Mouse (Mus musculus): ENCODE measurements around the gene Ank3.

GRCm38 (mm10) chr10:69617537-69618112 is 219.1 kb downstream of the Ank3 start:
- no peak for TF ChIP-seq EP300 (IDR thresholded peaks at IDR 0.05; ENCODE audit: low read depth)
- no peak for TF ChIP-seq CTCF (IDR thresholded peaks at IDR 0.05; ENCODE audit: low read depth)
